In the genomic region with DNA sequence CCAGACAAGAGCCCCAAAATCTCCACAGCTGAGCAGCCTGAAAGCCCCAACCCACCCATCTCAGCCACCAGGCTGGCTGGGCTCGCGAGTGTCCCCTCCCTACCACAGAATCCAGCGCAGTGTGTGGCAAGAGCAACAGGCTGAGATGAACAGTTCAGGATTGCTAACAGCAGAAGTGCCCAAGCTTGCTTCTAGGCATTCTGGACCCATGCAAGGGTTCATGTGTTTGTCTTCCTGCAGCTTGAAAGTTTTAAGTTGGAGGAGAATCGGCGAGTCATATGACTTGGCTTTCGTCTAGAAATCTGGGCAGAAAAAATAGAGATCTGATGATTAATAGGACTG, we compare ENCODE assay signal across 9 mouse cellular contexts. TPM values are rescaled to one million over a fixed set of nuclear protein-coding genes. Genes with fewer than 3 reads are reported as not detected.
A peak's percentile ranks its signal among the peaks of the same experiment; 100 is the strongest.
DNase-seq lines count a peak whose midpoint lies in the region; ATAC-seq and TF ChIP-seq lines count a peak whose summit lies in the region.
"Had no signal": no experiment of that assay in that cellular context is flagged by ENCODE, and none has a peak within 500 bp of the region (broad histone marks: within the 10 kb centered on the region; RNA-seq: fewer than 3 reads in every experiment).

No protein-coding gene starts in this region.

- H3K9me3 ChIP-seq in heart, embryonic 11.5 days (replicated peaks; ENCODE audit: control insufficient read depth, low read length), result no peaks in the 10 kb centered on the region
- H3K9me3 ChIP-seq in ES-E14 (ENCODE audit: control insufficient read depth, insufficient read depth, low read depth, low read length), result no peaks in the 10 kb centered on the region
- no peaks in the 10 kb centered on the region for H3K9me3 ChIP-seq in forebrain, postnatal 0 days (ENCODE audit: low read length)
- no peaks in the 10 kb centered on the region for H3K9me3 ChIP-seq in liver, embryonic 16.5 days (replicated peaks; ENCODE audit: control insufficient read depth, low read length)

- TF ChIP-seq CTCF in forebrain, postnatal 0 days (IDR thresholded peaks at IDR 0.05; ENCODE audit: low read depth), result no peak

- H3K27ac ChIP-seq in heart, embryonic 11.5 days (ENCODE audit: low read depth, low read length), result no peak overlapping the region
- no peak overlapping the region for H3K27ac ChIP-seq in ES-E14 (ENCODE audit: insufficient read depth, low read depth, low read length, poor library complexity, severe bottlenecking)
- H3K27ac ChIP-seq in forebrain, postnatal 0 days (ENCODE audit: low read depth, low read length), result peak overlapping the region; percentile 64; the same call in 1 of the 2 replicates
- H3K27ac ChIP-seq in liver, embryonic 16.5 days (ENCODE audit: low read length), result no peak overlapping the region

- H3K4me2 ChIP-seq in heart, embryonic 11.5 days, result peak overlapping the region; percentile 88
- peak overlapping the region; percentile 87 for H3K4me2 ChIP-seq in forebrain, postnatal 0 days (ENCODE audit: low read depth)
- peak overlapping the region; percentile 41 for H3K4me2 ChIP-seq in liver, embryonic 16.5 days (ENCODE audit: low read depth, low read length)

- ATAC-seq in heart, embryonic 11.5 days (replicated peaks; ENCODE audit: insufficient number of reproducible peaks, low FRiP score, low TSS enrichment), result 0 out of 2 replicates have a peak, but pooled peaks have one; percentile 24
- ATAC-seq in forebrain, postnatal 0 days, result peak; percentile 73; the same call in 1 of the 2 replicates
- ATAC-seq in liver, embryonic 16.5 days (ENCODE audit: low read depth), result no peak

- H3K4me3 ChIP-seq in heart, embryonic 11.5 days (ENCODE audit: low read depth, low read length), result peak overlapping the region; percentile 63
- peak overlapping the region; percentile 75 to 79 for H3K4me3 ChIP-seq in ES-E14 (ENCODE audit: insufficient read depth in 1 of 2, low read depth in 1 of 2, low read length in 2 of 2, poor library complexity in 1 of 2, severe bottlenecking in 1 of 2)
- H3K4me3 ChIP-seq in forebrain, postnatal 0 days (ENCODE audit: low read depth, low read length), result peak overlapping the region; percentile 64
- no peak overlapping the region; the same call in 1 of the 2 replicates for H3K4me3 ChIP-seq in liver, embryonic 16.5 days (ENCODE audit: low read depth, low read length)

- in situ Hi-C loops in ES-E14 (cut with MboI; ENCODE audit: low sequenced_read_pairs in 2 of 2, unreplicated experiment in 2 of 2), result no loop called here

- H3K9ac ChIP-seq in heart, embryonic 11.5 days (ENCODE audit: low read depth, low read length), result peak overlapping the region; percentile 52
- H3K9ac ChIP-seq in ES-E14 (ENCODE audit: insufficient read depth, low read depth, low read length, poor library complexity, severe bottlenecking), result peak overlapping the region; percentile 34; the same call in 1 of the 2 replicates
- H3K9ac ChIP-seq in forebrain, postnatal 0 days, result peak overlapping the region; percentile 63
- no peak overlapping the region for H3K9ac ChIP-seq in liver, embryonic 16.5 days (ENCODE audit: low read depth, low read length)

- DNase-seq in heart, adult 9 months (ENCODE audit: low spot score in 2 of 2), result no peak
- DNase-seq in ES-E14 (ENCODE audit: low read depth, low spot score), result peak; percentile 28
- DNase-seq in forebrain, postnatal 0 days, result no peak
- DNase-seq in spleen, adult 12 weeks (ENCODE audit: low spot score), result no peak
- DNase-seq in yolk sac, embryonic 10.5 days (ENCODE audit: low spot score), result no peak
- DNase-seq in frontal cortex, postnatal 25 days (ENCODE audit: low spot score in 2 of 2), result no peak

- WGBS in heart, embryonic 11.5 days (ENCODE audit: insufficient replicate concordance), result 2% methylated on average over 6 of the region's 6 CpGs
- WGBS in forebrain, postnatal 0 days, result under 1% methylated on average over 6 of the region's 6 CpGs
- WGBS in liver, embryonic 16.5 days (ENCODE audit: insufficient replicate concordance), result 4% methylated on average over 6 of the region's 6 CpGs

- no peaks in the 10 kb centered on the region for H3K4me1 ChIP-seq in heart, embryonic 11.5 days (ENCODE audit: control insufficient read depth, insufficient read depth, low read length)
- H3K4me1 ChIP-seq in ES-E14 (ENCODE audit: control insufficient read depth in 2 of 2, insufficient read depth in 2 of 2, low read length in 2 of 2, poor library complexity in 1 of 2), result peaks cover 0 to 2% of the 10 kb centered on the region in 2 experiments; a peak in 1 of 4 replicates
- H3K4me1 ChIP-seq in forebrain, postnatal 0 days (ENCODE audit: insufficient read depth), result 0 out of 2 replicates have a peak, but pooled peaks cover 3% of the 10 kb centered on the region
- no peaks in the 10 kb centered on the region for H3K4me1 ChIP-seq in liver, embryonic 16.5 days (ENCODE audit: control insufficient read depth, low read depth, low read length)

- H3K36me3 ChIP-seq in heart, embryonic 11.5 days (ENCODE audit: control insufficient read depth, insufficient read depth, low read length), result no peaks in the 10 kb centered on the region
- H3K36me3 ChIP-seq in ES-E14 (ENCODE audit: control insufficient read depth, insufficient read depth, low read length, poor library complexity, severe bottlenecking), result no peaks in the 10 kb centered on the region
- no peaks in the 10 kb centered on the region for H3K36me3 ChIP-seq in forebrain, postnatal 0 days (ENCODE audit: insufficient read depth)
- no peaks in the 10 kb centered on the region for H3K36me3 ChIP-seq in liver, embryonic 16.5 days (ENCODE audit: control insufficient read depth, insufficient read depth)

- peaks cover 4% of the 10 kb centered on the region; the same call in 1 of the 2 replicates for H3K27me3 ChIP-seq in heart, embryonic 11.5 days (ENCODE audit: control insufficient read depth, insufficient read depth, low read length)
- no peaks in the 10 kb centered on the region for H3K27me3 ChIP-seq in forebrain, postnatal 0 days (ENCODE audit: insufficient read depth, low read length)
- peaks cover 15% of the 10 kb centered on the region for H3K27me3 ChIP-seq in liver, embryonic 16.5 days (ENCODE audit: control insufficient read depth, insufficient read depth, low read depth, low read length)

TF ChIP-seq in ES-E14, 5 proteins besides CTCF, POLR2A, EP300 and RAD21:
- TF ChIP-seq HCFC1 (IDR thresholded peaks at IDR 0.05; ENCODE audit: borderline replicate concordance, insufficient read depth, low read length), result no peak
- no peak for TF ChIP-seq MAFK (IDR thresholded peaks at IDR 0.05; ENCODE audit: insufficient read depth, low read depth, low read length)
- TF ChIP-seq ZNF384 (IDR thresholded peaks at IDR 0.05; ENCODE audit: low read depth, low read length), result no peak

RNA-seq across cellular contexts. Expression of gene Gabra4, which starts 43.1 kb away (rescaled TPM):
- 4.9 and 6.7 TPM in 2 replicates for polyA plus RNA-seq in heart, embryonic 11.5 days (2014; fragmentation: Nextera tagmentation; extraction: Ambion mirVana)
- 0.53 and 0.76 TPM in 2 replicates for total RNA-seq in ES-E14 (2012; rRNA removed)
- 22.2 and 25.9 TPM in 2 replicates for total RNA-seq in forebrain, postnatal 0 days (2014; rRNA removed)
- polyA plus RNA-seq in forebrain, postnatal 0 days (2015; fragmentation: Nextera tagmentation; extraction: Ambion mirVana), result 25.8 and 35.1 TPM in 2 replicates
- 0.05 and 0.11 TPM in 2 replicates for polyA plus RNA-seq in liver, embryonic 16.5 days (2015; fragmentation: Nextera tagmentation; extraction: Ambion mirVana)
- total RNA-seq: hematopoietic stem cell, adult 5-6 weeks had no signal

RNA-seq across cellular contexts. Expression of gene Gabrb1, which starts 43.3 kb away (rescaled TPM):
- polyA plus RNA-seq in heart, embryonic 11.5 days (2014; fragmentation: Nextera tagmentation; extraction: Ambion mirVana), result 1.1 and 1.7 TPM in 2 replicates
- total RNA-seq in ES-E14 (2012; rRNA removed), result 0.04 and 0.05 TPM in 2 replicates
- 14.2 and 19.9 TPM in 2 replicates for total RNA-seq in forebrain, postnatal 0 days (2014; rRNA removed)
- polyA plus RNA-seq in forebrain, postnatal 0 days (2015; fragmentation: Nextera tagmentation; extraction: Ambion mirVana), result 17.6 and 42.0 TPM in 2 replicates
- 0.01 and 0.07 TPM in 2 replicates for polyA plus RNA-seq in liver, embryonic 16.5 days (2015; fragmentation: Nextera tagmentation; extraction: Ambion mirVana)
- total RNA-seq: hematopoietic stem cell, adult 5-6 weeks had no signal
